Mouse (Mus musculus): ENCODE data around the gene Txnrd3. TPM values are rescaled to one million over a fixed set of nuclear protein-coding genes. Genes with fewer than 3 reads are reported as not detected.

The Txnrd3 gene
- total RNA-seq (2022): 1 to 10 TPM; 3.1 to 4.9 (median 3.6) TPM

GRCm38 (mm10) chr6:89643798-89644270 lies at the start of gene Txnrd3:
TSS of gene Txnrd3 (plus strand) at chr6:89643988.
- DNase-seq (ENCODE audit: low spot score in 2 of 2): peak; percentile 92

- peak; percentile 90 to 91 for DNase-seq (ENCODE audit: low spot score in 2 of 2)
Measured at GRCm38 (mm10) chr6:89595018-89595776, 48.6 kb upstream of the Txnrd3 start, which contains the start of gene Chchd6. TSS of gene Chchd6 (minus strand) at chr6:89595652.

DNA sequence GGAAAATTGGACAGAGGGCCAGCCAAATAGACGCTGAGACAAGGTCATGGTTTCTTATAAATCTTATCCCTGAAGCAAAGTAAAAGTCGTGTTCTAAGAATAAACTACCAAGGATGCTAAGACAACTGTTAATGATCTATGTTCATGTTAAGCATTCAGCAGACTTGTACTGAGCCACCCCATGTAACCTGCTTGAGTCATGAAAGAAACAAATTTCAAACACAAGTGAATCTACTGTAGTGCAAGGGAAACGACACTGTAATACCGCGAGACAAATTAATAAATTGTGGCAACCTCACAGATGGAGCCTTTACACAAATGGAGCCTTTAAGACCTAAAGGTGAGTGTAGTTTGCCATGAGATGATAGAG lies 48.0 kb upstream of the Txnrd3 start:
- no peak for DNase-seq (ENCODE audit: low spot score in 2 of 2)

- DNase-seq (ENCODE audit: low spot score in 2 of 2): no peak
Measured at GRCm38 (mm10) chr6:89596510-89596909, 47.3 kb upstream of the Txnrd3 start.

GRCm38 (mm10) chr6:89606096-89606495 lies 37.7 kb upstream of the Txnrd3 start:
- no peak for DNase-seq (ENCODE audit: low spot score in 2 of 2)

DNA sequence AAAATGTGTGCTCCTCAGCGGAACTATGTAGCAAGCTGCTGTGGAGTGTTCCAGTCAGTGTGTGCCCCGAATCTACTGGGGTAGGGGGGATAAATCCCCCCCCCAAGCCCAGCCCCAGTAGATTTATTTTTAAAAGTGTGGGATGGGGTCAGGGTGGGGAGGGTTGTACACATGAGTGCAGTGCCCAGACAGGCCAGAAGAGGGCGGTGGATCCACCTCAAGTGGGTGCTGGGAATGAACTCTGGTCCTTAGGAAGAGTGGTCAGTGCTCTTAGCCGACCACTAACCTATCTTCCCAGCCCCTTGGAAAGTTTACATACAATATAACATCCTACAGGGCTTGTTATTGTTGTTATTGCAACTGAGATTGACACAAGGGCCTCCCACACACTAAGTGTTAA lies 35.8 kb upstream of the Txnrd3 start:
- DNase-seq (ENCODE audit: low spot score in 2 of 2): no peak

DNA sequence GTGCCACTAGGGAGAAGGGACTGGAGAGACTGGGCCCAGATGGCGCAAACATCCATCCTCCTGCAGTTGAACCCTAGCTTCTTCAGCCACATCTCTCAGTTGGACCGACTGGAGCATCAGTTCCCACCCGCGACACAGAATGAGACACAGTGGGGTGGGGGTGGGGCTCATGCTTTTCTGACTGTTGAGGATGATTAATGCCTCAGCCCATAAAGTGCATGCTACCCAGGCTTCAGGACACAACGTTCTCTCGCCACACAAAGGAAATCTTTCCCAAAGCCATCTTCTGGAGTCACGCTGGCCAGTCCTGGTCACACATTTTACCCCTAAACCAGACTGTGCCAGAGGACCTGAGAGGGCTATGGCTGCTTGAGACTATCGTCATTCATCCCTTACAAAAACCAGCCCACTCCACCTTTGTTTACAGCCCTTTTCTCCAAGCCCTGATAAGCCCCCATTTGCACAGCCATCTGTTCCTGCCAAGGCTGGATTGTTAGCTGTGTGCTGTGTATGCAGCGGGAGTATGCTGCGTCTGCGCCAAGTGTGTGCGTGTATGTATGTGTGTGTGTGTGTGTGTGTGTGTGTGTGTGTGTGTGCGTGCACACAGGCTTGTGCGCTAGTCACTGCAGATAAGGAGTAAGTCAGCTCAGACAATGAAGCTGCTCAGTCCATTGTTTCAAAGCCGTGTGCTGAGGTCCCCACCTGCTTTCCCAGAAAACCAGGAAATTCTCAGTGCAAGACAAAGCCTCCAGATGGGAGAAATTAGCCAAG lies 30.3 kb upstream of the Txnrd3 start:
- DNase-seq (ENCODE audit: low spot score in 2 of 2): no peak

DNA sequence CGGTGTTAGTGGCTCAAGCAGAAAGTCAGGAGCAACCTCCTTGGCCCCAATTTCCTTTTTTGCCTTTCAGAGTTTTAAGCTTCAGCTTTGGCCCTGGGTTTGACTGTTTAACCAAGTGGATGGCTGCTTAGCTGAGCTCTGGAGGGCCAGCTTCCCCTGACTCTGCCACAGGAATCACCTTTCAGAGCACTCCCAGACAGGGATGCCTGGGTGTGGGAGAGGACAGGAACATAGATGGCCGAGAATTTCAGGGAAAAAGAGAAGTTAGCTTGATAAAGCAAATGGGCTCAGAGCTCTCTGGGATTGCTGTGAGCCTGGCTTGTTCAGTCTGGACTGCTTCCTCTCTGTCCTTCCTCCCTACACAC lies 29.7 kb upstream of the Txnrd3 start:
- no peak for DNase-seq (ENCODE audit: low spot score in 2 of 2)

DNA sequence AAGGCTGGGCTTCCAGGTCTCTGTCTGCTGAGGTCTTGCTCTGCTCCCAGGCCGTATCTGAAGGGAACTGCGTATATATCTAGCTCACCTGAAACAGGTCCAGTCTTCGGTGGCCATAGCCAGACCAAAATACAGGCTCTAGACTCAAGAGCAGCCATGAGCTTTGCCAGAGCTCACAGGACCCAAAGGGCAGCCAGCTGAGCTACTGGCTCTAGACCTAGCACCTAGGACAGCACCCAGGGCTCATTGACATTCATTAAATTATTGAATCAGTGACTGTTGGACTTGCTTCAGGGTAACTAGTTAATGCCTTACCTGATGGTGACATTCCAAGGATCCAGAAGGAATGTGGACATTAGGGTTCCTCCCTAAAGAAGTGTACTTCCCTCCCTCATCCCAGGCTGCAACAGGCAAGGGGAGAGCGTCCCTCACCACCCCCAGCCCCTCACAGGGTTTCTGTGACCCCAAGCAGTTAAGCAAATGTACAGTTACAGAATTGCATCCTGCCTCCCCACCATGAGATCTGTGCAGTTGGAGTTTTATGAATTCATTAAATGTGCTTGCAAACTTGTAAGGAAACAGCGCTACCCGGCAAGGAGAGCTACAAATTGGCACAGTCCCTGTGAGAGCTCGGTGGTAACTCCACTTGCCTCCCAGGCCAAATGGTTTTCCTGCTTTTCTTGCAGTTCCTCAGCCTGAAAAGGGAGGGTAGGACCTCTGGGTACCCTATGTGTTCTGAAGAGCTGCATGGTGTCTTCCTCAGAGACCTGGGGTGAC lies 29.0 kb upstream of the Txnrd3 start:
- no peak for DNase-seq (ENCODE audit: low spot score in 2 of 2)

DNA sequence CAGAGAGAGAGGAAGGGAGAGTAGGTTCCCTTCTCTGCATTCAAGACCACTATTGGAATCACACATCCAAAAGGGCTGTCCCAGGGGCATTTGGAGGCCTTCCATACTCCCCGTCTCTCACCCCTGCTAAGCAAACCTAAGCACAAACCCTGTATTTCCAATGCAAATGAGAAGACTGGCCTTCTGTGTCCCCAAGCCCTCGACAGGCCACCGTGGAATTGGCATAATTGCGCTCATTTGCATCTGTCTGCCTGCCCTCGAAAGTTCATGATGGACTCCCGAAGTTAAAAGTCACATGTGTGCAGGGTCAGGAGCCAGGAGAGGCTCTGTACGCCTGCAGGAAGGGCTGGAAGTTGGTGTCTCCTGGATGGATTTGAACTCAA lies 28.4 kb upstream of the Txnrd3 start:
- no peak for DNase-seq (ENCODE audit: low spot score in 2 of 2)

DNA sequence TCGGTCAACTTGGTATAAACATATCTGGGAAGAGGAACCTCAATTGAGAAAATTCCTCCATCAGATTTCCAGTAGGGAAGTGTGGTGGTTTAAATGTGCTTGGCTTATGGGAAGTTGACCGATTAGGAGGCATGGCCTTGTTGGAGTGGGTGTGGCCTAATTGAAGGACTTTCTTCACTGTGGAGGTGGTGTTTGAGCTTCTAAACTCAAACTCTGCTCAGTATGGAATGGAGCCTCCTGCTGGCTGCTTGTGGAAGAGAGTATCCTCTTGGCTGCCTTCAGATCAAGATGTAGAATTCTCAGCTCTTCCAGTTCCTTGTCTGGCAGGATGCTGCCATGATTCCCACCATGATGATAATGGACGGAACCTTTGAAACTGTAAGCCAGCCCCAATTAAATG lies 21.1 kb upstream of the Txnrd3 start:
- no peak for DNase-seq (ENCODE audit: low spot score in 2 of 2)

GRCm38 (mm10) chr6:89628045-89628785 lies 15.6 kb upstream of the Txnrd3 start:
- DNase-seq (ENCODE audit: low spot score in 2 of 2): no peak

DNA sequence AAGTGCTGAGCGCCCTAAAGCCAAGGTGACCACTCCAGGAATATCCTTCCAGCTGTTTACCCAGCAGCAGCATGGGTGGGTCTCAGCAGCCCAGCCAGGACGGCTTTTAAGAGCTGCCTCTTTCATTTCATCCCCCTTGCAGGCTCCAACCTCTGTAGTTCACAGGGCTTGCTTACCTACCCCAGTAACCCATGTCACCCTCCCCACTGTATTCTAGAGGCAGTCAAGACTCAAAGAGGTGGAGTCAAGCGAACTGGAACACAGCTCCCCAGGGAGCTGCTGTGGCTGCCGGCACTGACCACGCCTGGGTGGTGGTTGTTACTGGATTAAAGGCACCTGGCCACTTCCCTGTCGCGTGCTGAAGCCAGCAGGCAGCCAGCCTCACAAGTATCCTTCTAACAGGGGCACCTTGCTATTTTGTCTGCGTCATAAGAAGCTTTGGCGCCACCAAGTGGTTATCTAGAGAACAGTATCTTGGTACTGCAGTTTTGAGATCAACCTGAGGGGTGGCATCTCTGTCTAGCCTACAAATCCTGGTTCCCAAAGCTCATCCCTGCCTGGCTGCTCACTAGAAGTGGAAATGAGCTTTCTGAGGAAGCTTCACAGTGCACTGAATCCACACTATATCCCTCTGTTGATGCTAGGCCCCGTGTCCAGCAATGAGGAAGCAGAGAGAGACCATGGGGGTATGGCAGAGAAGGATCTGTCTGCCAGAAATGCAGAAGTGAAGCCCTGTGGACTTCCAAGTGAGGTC lies 11.8 kb upstream of the Txnrd3 start:
- peak; percentile 58 to 65 for DNase-seq (ENCODE audit: low spot score in 2 of 2)

- no peak for DNase-seq (ENCODE audit: low spot score in 2 of 2)
Measured at GRCm38 (mm10) chr6:89633115-89633514, 10.7 kb upstream of the Txnrd3 start.

DNA sequence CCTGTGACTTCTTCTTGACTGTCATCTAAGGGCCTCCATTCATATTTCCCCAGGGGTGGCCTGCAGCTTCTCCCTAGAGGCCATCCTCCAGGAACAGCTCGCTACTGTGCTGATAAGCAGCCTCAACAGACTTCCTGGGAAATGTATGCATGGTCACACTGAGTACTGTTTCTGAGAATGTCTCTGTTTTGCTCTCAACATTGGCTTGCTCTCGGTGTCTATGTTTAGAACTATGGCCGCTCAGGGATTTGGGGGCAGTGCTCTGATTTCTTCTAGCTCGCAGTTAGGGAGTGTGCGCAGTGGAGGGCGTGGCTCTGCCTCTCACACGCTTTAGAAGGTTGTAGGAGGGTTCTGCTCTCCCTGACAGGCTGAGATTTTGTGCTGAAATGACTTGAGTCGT lies 9.4 kb upstream of the Txnrd3 start:
- DNase-seq (ENCODE audit: low spot score in 2 of 2): peak in 1 of 2 experiments; percentile 43

DNA sequence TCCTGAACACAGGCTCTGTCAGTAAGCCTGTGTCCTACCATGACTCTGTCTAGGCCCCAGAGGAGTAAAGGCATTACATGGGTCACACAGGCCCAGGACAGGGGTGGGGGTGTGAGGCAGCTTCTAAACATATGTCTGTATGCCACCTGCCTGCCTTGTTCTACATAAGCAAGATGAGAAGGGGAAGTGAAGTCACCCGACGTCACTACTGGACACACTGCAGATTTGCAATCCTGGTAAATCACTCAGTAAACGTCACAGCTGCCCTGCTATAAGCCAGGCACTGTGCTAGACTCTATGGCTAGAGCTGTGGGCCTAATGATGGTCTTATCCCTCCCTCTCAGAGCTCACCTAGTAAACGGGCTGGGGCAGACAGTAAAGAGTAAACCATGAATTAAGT lies 5.8 kb upstream of the Txnrd3 start:
- DNase-seq (ENCODE audit: low spot score in 2 of 2): no peak

- peak in 1 of 2 experiments; percentile 26 for DNase-seq (ENCODE audit: low spot score in 2 of 2)
Measured at GRCm38 (mm10) chr6:89639025-89639424, 4.8 kb upstream of the Txnrd3 start.

DNA sequence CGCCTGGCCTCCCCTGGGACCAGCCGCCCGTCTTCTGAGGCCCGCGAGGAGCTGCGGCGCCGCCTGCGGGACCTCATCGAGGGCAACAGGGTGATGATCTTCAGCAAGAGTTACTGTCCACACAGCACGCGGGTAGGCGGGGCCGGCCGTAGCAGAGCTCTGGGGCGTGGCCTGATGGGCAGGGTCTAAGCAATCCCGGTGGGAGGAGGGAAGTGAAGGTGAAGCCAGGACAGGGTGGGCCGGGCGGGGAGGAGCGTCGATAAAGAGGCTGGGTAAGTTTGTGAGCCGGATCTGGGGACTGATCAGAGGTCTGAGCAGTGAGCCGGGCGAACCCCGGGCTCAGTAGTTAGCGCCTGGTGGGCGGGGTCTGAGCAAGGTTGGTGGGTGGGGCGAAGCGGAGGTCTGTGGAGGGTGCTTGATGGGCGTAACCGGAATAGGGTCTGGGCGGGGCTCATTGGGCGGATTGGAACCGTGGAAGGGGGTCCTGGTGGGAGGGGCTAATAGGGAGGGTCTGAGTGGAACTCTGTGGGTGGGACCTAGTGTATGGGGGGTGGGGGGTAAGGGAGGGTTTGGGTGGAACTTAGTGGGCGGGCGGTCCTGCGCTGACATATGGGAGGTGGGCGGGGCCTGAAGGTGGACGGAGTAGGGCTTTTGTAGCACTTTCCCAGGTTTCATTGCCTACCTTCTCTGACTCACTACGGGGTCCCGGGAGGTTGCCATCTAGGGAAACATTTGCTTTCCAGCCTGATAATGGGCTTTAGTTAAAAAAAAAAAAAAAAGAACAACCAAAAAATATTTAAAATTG lies 685 bp downstream of the Txnrd3 start:
- DNase-seq (ENCODE audit: low spot score in 2 of 2): peak; percentile 84 to 90

GRCm38 (mm10) chr6:89649897-89650296 lies 6.1 kb downstream of the Txnrd3 start:
- no peak for DNase-seq (ENCODE audit: low spot score in 2 of 2)

- DNase-seq (ENCODE audit: low spot score in 2 of 2): no peak
Measured at GRCm38 (mm10) chr6:89651770-89652169, 8.0 kb downstream of the Txnrd3 start.

Data from gastrocnemius, adult 8-10 months (tissue).